ENCODE assay signal across 8 mouse cellular contexts in the genomic region with DNA sequence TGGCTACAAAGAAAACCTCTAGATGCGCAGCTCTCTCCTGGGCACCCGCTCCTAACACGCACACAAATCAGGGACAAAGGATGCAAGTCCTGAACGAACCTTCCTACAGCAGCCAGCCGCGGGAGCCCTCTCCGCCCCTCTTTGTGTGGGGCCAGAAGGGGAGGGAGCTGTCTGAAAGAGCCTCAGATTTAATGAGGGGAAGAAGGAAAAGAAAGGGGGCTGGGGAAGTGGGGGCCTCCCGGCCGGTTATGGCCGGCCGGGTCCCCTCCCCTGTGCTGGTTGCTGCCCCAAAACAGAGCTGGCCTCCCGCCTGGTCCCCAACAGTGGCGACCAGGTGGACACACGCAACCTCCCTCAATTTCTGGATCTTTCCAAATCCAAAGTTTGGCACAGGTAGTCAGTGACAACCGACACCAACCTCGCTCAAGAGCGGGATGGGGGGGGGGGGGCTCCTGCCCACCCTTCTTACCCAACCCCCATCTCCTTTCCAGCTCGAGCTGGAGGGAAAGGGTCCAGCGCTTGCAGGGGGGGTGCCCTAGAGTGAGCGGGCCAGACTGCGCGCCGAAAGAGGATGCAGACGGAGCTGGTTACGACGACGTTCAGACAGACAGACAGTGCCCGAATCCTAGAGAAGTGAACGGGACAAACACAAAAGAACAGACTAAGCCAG. TPM values are rescaled to one million over a fixed set of nuclear protein-coding genes. Genes with fewer than 3 reads are reported as not detected.
DNase-seq lines count a peak whose midpoint lies in the region; ATAC-seq and TF ChIP-seq lines count a peak whose summit lies in the region.

No protein-coding gene starts in this region.

- H3K27ac ChIP-seq in gastrocnemius, adult 2 months: peak overlapping the region; percentile 94
- no peak overlapping the region for H3K27ac ChIP-seq in testis, adult 2 months (ENCODE audit: control insufficient read depth, insufficient read depth, low read depth, low read length)
- peak overlapping the region; percentile 93 for H3K27ac ChIP-seq in hindbrain, embryonic 15.5 days (replicated peaks)
- H3K27ac ChIP-seq in neural tube, embryonic 12.5 days: peak overlapping the region; percentile 95

- TF ChIP-seq POLR2A in testis, adult 2 months (IDR thresholded peaks at IDR 0.05; ENCODE audit: control insufficient read depth, low read depth, low read length): no peak

- intact Hi-C loops in gastrocnemius, adult 2 months (cut with DNase I): no loop called here
- intact Hi-C loops in gastrocnemius, postnatal 14 days (cut with DNase I; ENCODE audit: low total_unique reads): loop anchor here (5.0 kb wide), 1 partner anchor 1878 kb away; no protein-coding TSS in a partner anchor

- under 1% methylated on average over 29 of the region's 29 CpGs for WGBS in hindbrain, embryonic 15.5 days
- under 1% methylated on average over 28 of the region's 29 CpGs for WGBS in neural tube, embryonic 12.5 days

- H3K9me3 ChIP-seq in hindbrain, embryonic 15.5 days: no peaks in the 10 kb centered on the region
- no peaks in the 10 kb centered on the region for H3K9me3 ChIP-seq in neural tube, embryonic 12.5 days

- H3K9ac ChIP-seq in hindbrain, embryonic 15.5 days: peak overlapping the region; percentile 65
- peak overlapping the region; percentile 95 for H3K9ac ChIP-seq in neural tube, embryonic 12.5 days

- peaks cover 15% of the 10 kb centered on the region for H3K4me1 ChIP-seq in testis, adult 2 months (ENCODE audit: control insufficient read depth, insufficient read depth, low read length)
- H3K4me1 ChIP-seq in hindbrain, embryonic 15.5 days (replicated peaks): peaks cover 27% of the 10 kb centered on the region
- H3K4me1 ChIP-seq in neural tube, embryonic 12.5 days: peaks cover 14% of the 10 kb centered on the region

- H3K4me3 ChIP-seq in gastrocnemius, adult 2 months: peak overlapping the region; percentile 83
- H3K4me3 ChIP-seq in testis, adult 2 months (ENCODE audit: control insufficient read depth, low read depth, low read length): peak overlapping the region; percentile 13; the same call in 1 of the 2 replicates
- peak overlapping the region; percentile 80 for H3K4me3 ChIP-seq in hindbrain, embryonic 15.5 days
- H3K4me3 ChIP-seq in neural tube, embryonic 12.5 days: peak overlapping the region; percentile 80

- peak; percentile 74 for ATAC-seq in hindbrain, embryonic 15.5 days (ENCODE audit: low FRiP score, low read depth)
- peak; percentile 81 for ATAC-seq in neural tube, embryonic 12.5 days (ENCODE audit: low FRiP score, low read depth)
- no peak for ATAC-seq in granulocyte monocyte progenitor cell, adult 5-6 weeks (replicated peaks; ENCODE audit: poor library complexity, severe bottlenecking)

- H3K27me3 ChIP-seq in testis, adult 2 months (ENCODE audit: control insufficient read depth, insufficient read depth, low read length): 0 out of 2 replicates have a peak, but pooled peaks cover 4% of the 10 kb centered on the region
- H3K27me3 ChIP-seq in hindbrain, embryonic 15.5 days: no peaks in the 10 kb centered on the region
- H3K27me3 ChIP-seq in neural tube, embryonic 12.5 days (replicated peaks): 0 out of 2 replicates have a peak, but pooled peaks cover 7% of the 10 kb centered on the region

- no peaks in the 10 kb centered on the region for H3K36me3 ChIP-seq in testis, adult 2 months (ENCODE audit: control insufficient read depth, insufficient read depth, low read length)
- H3K36me3 ChIP-seq in hindbrain, embryonic 15.5 days: no peaks in the 10 kb centered on the region
- H3K36me3 ChIP-seq in neural tube, embryonic 12.5 days: no peaks in the 10 kb centered on the region

- H3K4me2 ChIP-seq in hindbrain, embryonic 15.5 days: peak overlapping the region; percentile 93
- H3K4me2 ChIP-seq in neural tube, embryonic 12.5 days (replicated peaks): peak overlapping the region; percentile 84

- no peak for TF ChIP-seq CTCF in gastrocnemius, adult 2 months (IDR thresholded peaks at IDR 0.05)
- TF ChIP-seq CTCF in testis, adult 2 months (IDR thresholded peaks at IDR 0.05; ENCODE audit: control insufficient read depth, insufficient read depth, insufficient replicate concordance, low read depth, low read length): no peak

- peak; percentile 41 for DNase-seq in gastrocnemius, adult 2 months
- DNase-seq in gastrocnemius, postnatal 14 days: no peak
- DNase-seq in testis, postnatal 14 days (ENCODE audit: low spot score): no peak
- DNase-seq in frontal cortex, postnatal 25 days (ENCODE audit: low spot score in 2 of 2): no peak

RNA-seq across cellular contexts. Expression of gene Serinc2, which starts 4.5 kb away (rescaled TPM):
- total RNA-seq in gastrocnemius, adult 2 months (2021): 10 to 100 TPM; 48.0 to 70.7 TPM
- total RNA-seq in gastrocnemius, postnatal 14 days (2021): 10 to 100 TPM; 53.0 to 57.0 TPM
- 23.7 and 24.1 TPM in 2 replicates for polyA plus RNA-seq in testis, adult 2 months (2012; rRNA removed)
- polyA plus RNA-seq in hindbrain, embryonic 15.5 days (2015; fragmentation: Nextera tagmentation; extraction: Ambion mirVana): 36.3 and 37.5 TPM in 2 replicates
- 61.3 and 71.6 TPM in 2 replicates for polyA plus RNA-seq in neural tube, embryonic 12.5 days (2016; fragmentation: Nextera tagmentation; extraction: Ambion mirVana)
- not detected in 2 replicates for total RNA-seq in granulocyte monocyte progenitor cell, adult 5-6 weeks (2014; fragmentation: Nextera tagmentation)
- not detected in 2 replicates for total RNA-seq in granulocyte monocyte progenitor cell, adult 5-6 weeks (2017)

RNA-seq across cellular contexts. Expression of gene Fabp3, which starts 33.9 kb away (rescaled TPM):
- total RNA-seq in gastrocnemius, adult 2 months (2021): 1,000 to 10,000 TPM in 1 of 2 experiments, 100 to 1,000 TPM in 1; 551 to 1,329 TPM
- 1,000 to 10,000 TPM in 1 of 2 experiments, 100 to 1,000 TPM in 1; 662 to 1,168 TPM for total RNA-seq in gastrocnemius, postnatal 14 days (2021)
- polyA plus RNA-seq in testis, adult 2 months (2012; rRNA removed): 127 and 192 TPM in 2 replicates
- polyA plus RNA-seq in hindbrain, embryonic 15.5 days (2015; fragmentation: Nextera tagmentation; extraction: Ambion mirVana): 265 and 266 TPM in 2 replicates
- 49.1 and 54.7 TPM in 2 replicates for polyA plus RNA-seq in neural tube, embryonic 12.5 days (2016; fragmentation: Nextera tagmentation; extraction: Ambion mirVana)
- total RNA-seq in granulocyte monocyte progenitor cell, adult 5-6 weeks (2014; fragmentation: Nextera tagmentation): not detected in 2 replicates
- total RNA-seq in granulocyte monocyte progenitor cell, adult 5-6 weeks (2017): not detected in 2 replicates

RNA-seq across cellular contexts. Expression of gene Gm10570, which starts 34.0 kb away (rescaled TPM):
- total RNA-seq in gastrocnemius, adult 2 months (2021): under 1 TPM in 1 of 2 experiments, not detected in 1; 0.54 TPM
- total RNA-seq in gastrocnemius, postnatal 14 days (2021): not detected
- polyA plus RNA-seq in testis, adult 2 months (2012; rRNA removed): not detected in 2 replicates
- polyA plus RNA-seq in hindbrain, embryonic 15.5 days (2015; fragmentation: Nextera tagmentation; extraction: Ambion mirVana): 1.9 TPM in 2 replicates
- polyA plus RNA-seq in neural tube, embryonic 12.5 days (2016; fragmentation: Nextera tagmentation; extraction: Ambion mirVana): 0.59 TPM in 1 of 2 replicates, not detected in the other
- not detected in 2 replicates for total RNA-seq in granulocyte monocyte progenitor cell, adult 5-6 weeks (2014; fragmentation: Nextera tagmentation)
- total RNA-seq in granulocyte monocyte progenitor cell, adult 5-6 weeks (2017): not detected in 2 replicates

RNA-seq across cellular contexts. Expression of gene Gm853, which starts 52.3 kb away (rescaled TPM):
- not detected for total RNA-seq in gastrocnemius, adult 2 months (2021)
- total RNA-seq in gastrocnemius, postnatal 14 days (2021): not detected
- 0.05 TPM in 1 of 2 replicates, not detected in the other for polyA plus RNA-seq in testis, adult 2 months (2012; rRNA removed)
- 1.1 and 1.3 TPM in 2 replicates for polyA plus RNA-seq in hindbrain, embryonic 15.5 days (2015; fragmentation: Nextera tagmentation; extraction: Ambion mirVana)
- polyA plus RNA-seq in neural tube, embryonic 12.5 days (2016; fragmentation: Nextera tagmentation; extraction: Ambion mirVana): not detected in 2 replicates
- total RNA-seq in granulocyte monocyte progenitor cell, adult 5-6 weeks (2014; fragmentation: Nextera tagmentation): not detected in 2 replicates
- total RNA-seq in granulocyte monocyte progenitor cell, adult 5-6 weeks (2017): not detected in 2 replicates

Comparison
In these comparisons a context has a peak if more than half of its experiments do, and no peak if none do; other contexts are left out.
1. H3K4me3 ChIP-seq: peak in every context shown above with its lines; median percentile 83 in gastrocnemius, adult 2 months; 80 in hindbrain, embryonic 15.5 days; 80 in neural tube, embryonic 12.5 days; 13 in testis, adult 2 months.
2. RNA of gene Serinc2, which starts 4.5 kb away (total RNA-seq): 48.0 to 70.7 TPM in gastrocnemius, adult 2 months and 53.0 to 57.0 TPM in gastrocnemius, postnatal 14 days; not detected in granulocyte monocyte progenitor cell, adult 5-6 weeks; every median in the first group is over 10 times any median in the second.
3. RNA of gene Fabp3, which starts 33.9 kb away (total RNA-seq): 551 to 1,329 TPM in gastrocnemius, adult 2 months and 662 to 1,168 TPM in gastrocnemius, postnatal 14 days; not detected in granulocyte monocyte progenitor cell, adult 5-6 weeks; every median in the first group is over 100 times any median in the second.